Mouse (Mus musculus) megakaryocyte progenitor cell, adult 5-6 weeks (primary cell): ENCODE data around the gene Ms4a7. TPM values are rescaled to one million over a fixed set of nuclear protein-coding genes. Genes with fewer than 3 reads are reported as not detected.

Experiments
- total RNA-seq, 2 experiments: library from RNA; stranded (forward) in 1 of 2; stranded (reverse) in 1 of 2; fragments of 157-497, 149-512 nt in 1 of 2; fragments of 200-1000 nt in 1 of 2; gene quantifications; 2 replicates each; pipeline versions ENCODE4 v1.2.3 to v1.2.4; 2015 to 2017

Gene Ms4a7
- total RNA-seq, 2 experiments from 2014 or later = not detected

Other genes starting within 250 kb of the Ms4a7 start
- not detected in 2 replicates for gene 1700017D01Rik, start 205.3 kb downstream of the Ms4a7 start, total RNA-seq (2015)
- not detected in 2 replicates for gene 1700017D01Rik, start 205.3 kb downstream of the Ms4a7 start, total RNA-seq (2017)
- gene 1700025F22Rik, start 170.8 kb downstream of the Ms4a7 start, total RNA-seq (2015) = not detected in 2 replicates
- gene 1700025F22Rik, start 170.8 kb downstream of the Ms4a7 start, total RNA-seq (2017) = not detected in 2 replicates
- not detected in 2 replicates for gene Ms4a13, start 139.4 kb downstream of the Ms4a7 start, total RNA-seq (2015)
- gene Ms4a13, start 139.4 kb downstream of the Ms4a7 start, total RNA-seq (2017) = not detected in 2 replicates
- gene Ms4a12, start 103.7 kb downstream of the Ms4a7 start, total RNA-seq (2015) = not detected in 2 replicates
- gene Ms4a12, start 103.7 kb downstream of the Ms4a7 start, total RNA-seq (2017) = not detected in 2 replicates
- not detected in 2 replicates for gene Ms4a1, start 69.9 kb downstream of the Ms4a7 start, total RNA-seq (2015)
- not detected in 2 replicates for gene Ms4a1, start 69.9 kb downstream of the Ms4a7 start, total RNA-seq (2017)
- gene Ms4a5, start 52.3 kb downstream of the Ms4a7 start, total RNA-seq (2015) = not detected in 2 replicates
- gene Ms4a5, start 52.3 kb downstream of the Ms4a7 start, total RNA-seq (2017) = not detected in 2 replicates
- gene Ms4a14, start 21.7 kb downstream of the Ms4a7 start, total RNA-seq (2015) = not detected in 2 replicates
- gene Ms4a14, start 21.7 kb downstream of the Ms4a7 start, total RNA-seq (2017) = not detected in 2 replicates
- 0.49 TPM in 1 of 2 replicates, not detected in the other for gene Ms4a4a, start 39.4 kb upstream of the Ms4a7 start, total RNA-seq (2015)
- gene Ms4a4a, start 39.4 kb upstream of the Ms4a7 start, total RNA-seq (2017) = not detected in 2 replicates
- gene Ms4a4c, start 68.6 kb upstream of the Ms4a7 start, total RNA-seq (2015) = 17.5 and 21.6 TPM in 2 replicates
- gene Ms4a4c, start 68.6 kb upstream of the Ms4a7 start, total RNA-seq (2017) = 15.8 and 18.6 TPM in 2 replicates
- gene Ms4a4b, start 107.4 kb upstream of the Ms4a7 start, total RNA-seq (2015) = 4.8 and 5.3 TPM in 2 replicates
- gene Ms4a4b, start 107.4 kb upstream of the Ms4a7 start, total RNA-seq (2017) = 0.88 and 1.00 TPM in 2 replicates
- 181 and 238 TPM in 2 replicates for gene Ms4a6c, start 133.2 kb upstream of the Ms4a7 start, total RNA-seq (2015)
- gene Ms4a6c, start 133.2 kb upstream of the Ms4a7 start, total RNA-seq (2017) = 142 and 174 TPM in 2 replicates
- gene Gm8369, start 149.8 kb upstream of the Ms4a7 start, total RNA-seq (2015) = 0.67 and 2.5 TPM in 2 replicates
- gene Gm8369, start 149.8 kb upstream of the Ms4a7 start, total RNA-seq (2017) = 1.2 and 1.3 TPM in 2 replicates
- 44.8 and 47.0 TPM in 2 replicates for gene Ms4a6b, start 180.4 kb upstream of the Ms4a7 start, total RNA-seq (2015)
- 19.8 and 24.4 TPM in 2 replicates for gene Ms4a6b, start 180.4 kb upstream of the Ms4a7 start, total RNA-seq (2017)
- gene Ms4a4d, start 200.7 kb upstream of the Ms4a7 start, total RNA-seq (2015) = not detected in 2 replicates
- not detected in 2 replicates for gene Ms4a4d, start 200.7 kb upstream of the Ms4a7 start, total RNA-seq (2017)